Mouse (Mus musculus) kidney, adult 2 months (tissue): ENCODE measurements at regions not wholly inside any gene's neighbourhood (a gene's known extent, or its start where the extent isn't known, plus 50 kb on each side); places are given as distances from the start of the nearest gene placed in this dataset.

Source experiments
- CTCF ChIP-seq: fragments of 200-500 bp; conservative IDR thresholded peaks from 2 replicates; pipeline ENCODE4 v1.5.1; 2011; ENCODE audit warnings: low read depth, mild to moderate bottlenecking, control low read depth, low read length, moderate library complexity, mixed read lengths; ENCODE audit not compliant: insufficient read depth, insufficient read length
- POLR2A ChIP-seq: fragments of 200-500 bp; IDR thresholded peaks from one replicate; pipeline ENCODE4 v1.6.1; 2011; ENCODE audit warnings: low read depth, low read length, control low read depth

DNA sequence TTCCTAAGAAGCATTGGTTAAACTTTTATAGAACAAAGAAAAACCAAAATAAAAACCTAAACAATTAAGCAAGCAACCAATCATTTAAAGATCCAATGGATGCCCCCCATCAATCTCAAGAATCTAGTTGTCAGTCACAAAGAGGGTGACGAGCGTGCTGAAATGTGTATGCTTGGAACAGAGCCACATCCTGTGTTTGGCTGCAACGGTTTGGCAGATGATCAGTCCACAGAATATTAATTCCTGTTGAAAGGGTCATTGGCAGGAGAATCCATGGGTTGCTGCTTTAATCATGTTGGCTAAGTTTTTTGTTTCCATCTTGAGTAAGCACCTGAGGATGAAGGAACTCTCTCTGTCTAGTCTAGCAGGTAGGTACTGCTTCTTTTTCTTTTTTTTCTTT is 117.5 kb upstream of the Jag1 start:
- TF ChIP-seq CTCF (no peak), POLR2A (no peak)
